Comparison of ENCODE assay signal across 20 mouse cellular contexts in the genomic region with DNA sequence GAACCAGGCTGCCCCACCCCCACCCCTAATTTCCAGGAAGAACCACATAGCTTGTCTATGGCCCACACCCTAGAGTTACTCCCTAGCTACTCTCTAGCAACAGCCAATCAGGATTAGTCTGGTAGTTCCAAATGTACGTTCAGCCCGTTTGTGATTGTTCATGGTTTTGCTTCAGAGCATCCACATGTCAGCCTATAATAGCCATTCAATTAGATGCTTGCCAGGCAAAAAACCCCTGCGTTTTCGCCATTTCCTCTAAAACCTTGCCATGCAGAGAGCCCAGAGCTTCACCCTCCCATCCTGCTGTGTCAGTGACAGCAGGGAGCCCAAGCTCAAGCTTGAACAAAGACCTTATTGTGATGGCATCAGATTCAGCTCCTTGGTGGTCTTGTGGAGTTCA. TPM values are rescaled to one million over a fixed set of nuclear protein-coding genes. Genes with fewer than 3 reads are reported as not detected.
DNase-seq lines count a peak whose midpoint lies in the region; ATAC-seq and TF ChIP-seq lines count a peak whose summit lies in the region.
"Had no signal": no experiment of that assay in that cellular context is flagged by ENCODE, and none has a peak within 500 bp of the region (broad histone marks: within the 10 kb centered on the region; RNA-seq: fewer than 3 reads in every experiment).

No protein-coding gene starts in this region.

- DNase-seq in embryonic facial prominence, embryonic 14.5 days (ENCODE audit: low spot score), result peak; percentile 12
- no peak for DNase-seq in embryonic facial prominence, embryonic 10.5 days (ENCODE audit: low spot score)
- peak; percentile 13 for DNase-seq in MEL (ENCODE audit: low read depth, low spot score)
- DNase-seq in embryo, embryonic 9.5 days (ENCODE audit: extremely low spot score), result peak; percentile 33
- peak; percentile 27 for DNase-seq in midbrain, embryonic 14.5 days
- no peak for DNase-seq in layer of hippocampus, postnatal 36 days
- DNase-seq in spleen, postnatal 4 days (ENCODE audit: low spot score in 2 of 2), result no peak
- DNase-seq in urinary bladder, adult 2 months (ENCODE audit: low spot score), result no peak
- DNase-seq: adrenal gland, postnatal 25 days; cerebellum, postnatal 10 days; lung, adult 18-20 months; lung, postnatal 4 days; right cerebral cortex, postnatal 25 days; thymus, postnatal 4 days had no signal

- no peaks in the 10 kb centered on the region for H3K36me3 ChIP-seq in embryonic facial prominence, embryonic 14.5 days (ENCODE audit: control insufficient read depth, insufficient read depth, low read length)
- no peaks in the 10 kb centered on the region for H3K36me3 ChIP-seq in embryonic facial prominence, embryonic 10.5 days (replicated peaks)
- H3K36me3 ChIP-seq in MEL (ENCODE audit: control insufficient read depth in 1 of 2, insufficient read depth in 2 of 2, low read length in 2 of 2), result no peaks in the 10 kb centered on the region
- no peaks in the 10 kb centered on the region for H3K36me3 ChIP-seq in midbrain, embryonic 14.5 days (ENCODE audit: control insufficient read depth, insufficient read depth, low read length)
- H3K36me3 ChIP-seq: embryonic facial prominence, embryonic 13.5 days; forebrain, embryonic 10.5 days; heart, embryonic 10.5 days had no signal

- peaks cover 5% of the 10 kb centered on the region; the same call in 1 of the 2 replicates for H3K4me1 ChIP-seq in embryonic facial prominence, embryonic 14.5 days (ENCODE audit: control insufficient read depth, insufficient read depth, low read length)
- peaks cover 14% of the 10 kb centered on the region for H3K4me1 ChIP-seq in embryonic facial prominence, embryonic 10.5 days
- no peaks in the 10 kb centered on the region for H3K4me1 ChIP-seq in MEL (ENCODE audit: control insufficient read depth in 1 of 2, insufficient read depth in 2 of 2, low read length in 2 of 2)
- no peaks in the 10 kb centered on the region for H3K4me1 ChIP-seq in midbrain, embryonic 14.5 days (ENCODE audit: control insufficient read depth, insufficient read depth, low read length)

- H3K27ac ChIP-seq in embryonic facial prominence, embryonic 14.5 days (replicated peaks; ENCODE audit: low read depth, low read length), result no peak overlapping the region
- H3K27ac ChIP-seq in embryonic facial prominence, embryonic 10.5 days (replicated peaks), result no peak overlapping the region
- no peak overlapping the region for H3K27ac ChIP-seq in MEL (ENCODE audit: control insufficient read depth, low read depth, low read length)
- no peak overlapping the region for H3K27ac ChIP-seq in midbrain, embryonic 14.5 days (replicated peaks; ENCODE audit: low read depth, low read length)
- H3K27ac ChIP-seq: embryonic facial prominence, embryonic 13.5 days; forebrain, embryonic 10.5 days; heart, embryonic 10.5 days; kidney, postnatal 0 days had no signal

- TF ChIP-seq RAD21 in MEL (IDR thresholded peaks at IDR 0.05; ENCODE audit: low read depth, low read length), result no peak

- no peaks in the 10 kb centered on the region for H3K9me3 ChIP-seq in embryonic facial prominence, embryonic 14.5 days (ENCODE audit: control insufficient read depth, low read length)
- H3K9me3 ChIP-seq in embryonic facial prominence, embryonic 10.5 days, result no peaks in the 10 kb centered on the region
- no peaks in the 10 kb centered on the region for H3K9me3 ChIP-seq in MEL (replicated peaks; ENCODE audit: insufficient read depth, low read length)
- H3K9me3 ChIP-seq in midbrain, embryonic 14.5 days (ENCODE audit: control insufficient read depth, low read length), result no peaks in the 10 kb centered on the region
- H3K9me3 ChIP-seq: embryonic facial prominence, embryonic 13.5 days; forebrain, embryonic 10.5 days; heart, embryonic 10.5 days had no signal

- H3K79me2 ChIP-seq in MEL (ENCODE audit: control insufficient read depth, insufficient read depth, low read length, poor library complexity), result no peaks in the 10 kb centered on the region

- TF ChIP-seq POLR2A in MEL (IDR thresholded peaks at IDR 0.05; ENCODE audit: control insufficient read depth in 1 of 2, insufficient read depth in 1 of 2, low read depth in 1 of 2, low read length in 2 of 2, poor library complexity in 1 of 2), result no peak

- no peak for TF ChIP-seq EP300 in MEL (IDR thresholded peaks at IDR 0.05; ENCODE audit: low read depth in 1 of 2, low read length in 2 of 2)

- no peaks in the 10 kb centered on the region for H3K27me3 ChIP-seq in embryonic facial prominence, embryonic 14.5 days (replicated peaks; ENCODE audit: control insufficient read depth, insufficient read depth, low read length)
- no peaks in the 10 kb centered on the region for H3K27me3 ChIP-seq in embryonic facial prominence, embryonic 10.5 days (replicated peaks; ENCODE audit: low read depth, poor library complexity, severe bottlenecking)
- H3K27me3 ChIP-seq in MEL (ENCODE audit: control insufficient read depth in 1 of 2, insufficient read depth in 2 of 2, low read length in 2 of 2), result no peaks in the 10 kb centered on the region
- no peaks in the 10 kb centered on the region for H3K27me3 ChIP-seq in midbrain, embryonic 14.5 days (ENCODE audit: control insufficient read depth, insufficient read depth, low read length)
- H3K27me3 ChIP-seq: CH12.LX; embryonic facial prominence, embryonic 13.5 days had no signal

- TF ChIP-seq CTCF in MEL (IDR thresholded peaks at IDR 0.05 in 2 of 3, conservative IDR thresholded peaks at IDR 0.05 in 1 of 3; ENCODE audit: control insufficient read depth in 1 of 3, insufficient read depth in 1 of 3, low read depth in 2 of 3, low read length in 3 of 3, poor library complexity in 1 of 3, severe bottlenecking in 1 of 3), result no peak

- no peak overlapping the region for H3K9ac ChIP-seq in embryonic facial prominence, embryonic 14.5 days (ENCODE audit: low read depth, low read length)
- no peak overlapping the region for H3K9ac ChIP-seq in MEL (ENCODE audit: control insufficient read depth, low read depth, low read length, poor library complexity, severe bottlenecking)
- H3K9ac ChIP-seq in midbrain, embryonic 14.5 days (replicated peaks; ENCODE audit: low read length), result no peak overlapping the region
- H3K9ac ChIP-seq: embryonic facial prominence, embryonic 13.5 days had no signal

- 22% methylated on average over 4 of the region's 4 CpGs for WGBS in embryonic facial prominence, embryonic 14.5 days
- WGBS in embryonic facial prominence, embryonic 10.5 days, result 14% methylated on average over 4 of the region's 4 CpGs
- 4% methylated on average over 4 of the region's 4 CpGs for WGBS in midbrain, embryonic 14.5 days

- no peak for ATAC-seq in embryonic facial prominence, embryonic 14.5 days (ENCODE audit: low read depth)
- ATAC-seq in midbrain, embryonic 14.5 days (ENCODE audit: low FRiP score, low TSS enrichment), result no peak
- ATAC-seq: intestine, embryonic 16.5 days had no signal

- no peak overlapping the region for H3K4me2 ChIP-seq in embryonic facial prominence, embryonic 14.5 days (ENCODE audit: low read depth, low read length)
- no peak overlapping the region for H3K4me2 ChIP-seq in midbrain, embryonic 14.5 days (ENCODE audit: low read length)
- H3K4me2 ChIP-seq: embryonic facial prominence, embryonic 13.5 days had no signal

- no peak overlapping the region for H3K4me3 ChIP-seq in embryonic facial prominence, embryonic 14.5 days (ENCODE audit: low read depth, low read length)
- H3K4me3 ChIP-seq in embryonic facial prominence, embryonic 10.5 days, result no peak overlapping the region
- H3K4me3 ChIP-seq in MEL (ENCODE audit: control insufficient read depth in 1 of 2, insufficient read depth in 1 of 2, low read depth in 2 of 2, low read length in 2 of 2), result no peak overlapping the region
- H3K4me3 ChIP-seq in midbrain, embryonic 14.5 days (replicated peaks; ENCODE audit: low read depth, low read length), result no peak overlapping the region
- H3K4me3 ChIP-seq: embryonic facial prominence, embryonic 13.5 days; forebrain, embryonic 10.5 days; heart, embryonic 10.5 days had no signal

TF ChIP-seq in MEL, 35 proteins besides CTCF, POLR2A, EP300 and RAD21:
- no peak for TF ChIP-seq BHLHE40 (IDR thresholded peaks at IDR 0.05; ENCODE audit: borderline replicate concordance, low read depth, low read length)
- TF ChIP-seq MAX (IDR thresholded peaks at IDR 0.05; ENCODE audit: low read length), result no peak
- TF ChIP-seq SMC3 (IDR thresholded peaks at IDR 0.05; ENCODE audit: low read depth, low read length), result no peak
- TF ChIP-seq MXI1 (IDR thresholded peaks at IDR 0.05; ENCODE audit: low read depth, low read length), result no peak
- no peak for TF ChIP-seq ZC3H11A (IDR thresholded peaks at IDR 0.05; ENCODE audit: low read depth, low read length)
- no peak for TF ChIP-seq TCF12 (IDR thresholded peaks at IDR 0.05; ENCODE audit: low read depth, low read length)
- TF ChIP-seq JUND (IDR thresholded peaks at IDR 0.05; ENCODE audit: low read depth, low read length), result no peak
- no peak for TF ChIP-seq ZKSCAN1 (IDR thresholded peaks at IDR 0.05; ENCODE audit: low read depth, low read length)
- TF ChIP-seq TBP (IDR thresholded peaks at IDR 0.05; ENCODE audit: low read depth, low read length), result no peak
- TF ChIP-seq ZNF384 (IDR thresholded peaks at IDR 0.05; ENCODE audit: low read depth, low read length), result no peak
- TF ChIP-seq NELFE (IDR thresholded peaks at IDR 0.05; ENCODE audit: low read depth, low read length), result no peak
- TF ChIP-seq USF1 (IDR thresholded peaks at IDR 0.05; ENCODE audit: low read depth, low read length), result no peak
- TF ChIP-seq ETS1 (IDR thresholded peaks at IDR 0.05; ENCODE audit: low read depth, low read length), result no peak

RNA-seq across cellular contexts. Expression of a gene that starts 16.2 kb away (rescaled TPM):
- 2.5 and 3.3 TPM in 2 replicates for polyA plus RNA-seq in embryonic facial prominence, embryonic 14.5 days (2014; fragmentation: Nextera tagmentation; extraction: Ambion mirVana)
- 0.25 and 0.66 TPM in 2 replicates for polyA plus RNA-seq in embryonic facial prominence, embryonic 10.5 days (2016; fragmentation: Nextera tagmentation; extraction: Ambion mirVana)
- not detected in 2 replicates for total RNA-seq in MEL (2012; rRNA removed)
- under 1 TPM in 1 of 2 experiments, not detected in 1; 0.17 TPM for polyA plus RNA-seq in MEL (2012; ENCODE audit: insufficient read depth in 1 of 2, insufficient read length in 2 of 2, low read depth in 1 of 2, low replicate concordance in 2 of 2, missing spikeins in 1 of 2)
- polyA plus RNA-seq in midbrain, embryonic 14.5 days (2014; fragmentation: Nextera tagmentation; extraction: Ambion mirVana), result 0.39 and 0.58 TPM in 2 replicates
- total RNA-seq in layer of hippocampus, postnatal 36 days (2021), result 1 to 10 TPM; 2.4 to 2.5 TPM
- 2.4 and 2.7 TPM in 2 replicates for polyA plus RNA-seq in urinary bladder, adult 2 months (2012; rRNA removed)

Comparison
In these comparisons a context has a peak if more than half of its experiments do, and no peak if none do; other contexts are left out.
1. DNase-seq: peak in embryonic facial prominence, embryonic 14.5 days (single experiment), MEL (single experiment), embryo, embryonic 9.5 days (single experiment) and midbrain, embryonic 14.5 days (single experiment); none in embryonic facial prominence, embryonic 10.5 days (single experiment), layer of hippocampus, postnatal 36 days (0 of 2), spleen, postnatal 4 days (0 of 2) and urinary bladder, adult 2 months (single experiment).